Mouse (Mus musculus) forebrain, embryonic 15.5 days (tissue): ENCODE measurements at regions not wholly inside any gene's neighbourhood (a gene's known extent, or its start where the extent isn't known, plus 50 kb on each side); places are given as distances from the start of the nearest gene placed in this dataset.

ENCODE experiments used
- ATAC-seq: fragments of 200-750 bp; cut with Nextera tagmentation; replicated peaks from 2 replicates; pipeline ENCODE4 v1.8.0; 2017; ENCODE audit warnings: mild to moderate bottlenecking, moderate TSS enrichment, moderate library complexity
- H3K27ac ChIP-seq: fragments of 300-500 bp; sonication (generic); replicated peaks from 2 replicates; pipeline ENCODE4 v1.5.1; 2015; ENCODE audit warnings: mild to moderate bottlenecking, inconsistent platforms
- H3K27me3 ChIP-seq: fragments of 300-500 bp; sonication (generic); 2 replicates; pipeline ENCODE4 v1.6.1; 2015; ENCODE audit warnings: inconsistent platforms
- H3K36me3 ChIP-seq: fragments of 300-500 bp; sonication (generic); 2 replicates; pipeline ENCODE4 v1.6.1; 2015; ENCODE audit warnings: mild to moderate bottlenecking, inconsistent platforms
- H3K4me1 ChIP-seq: fragments of 300-500 bp; sonication (generic); 2 replicates; pipeline ENCODE4 v1.6.1; 2015; ENCODE audit warnings: inconsistent platforms
- H3K4me2 ChIP-seq: fragments of 300-500 bp; sonication (generic); replicated peaks from 2 replicates; pipeline ENCODE4 v1.6.1; 2015; ENCODE audit warnings: mild to moderate bottlenecking, inconsistent platforms
- H3K4me3 ChIP-seq: fragments of 300-500 bp; sonication (generic); 2 replicates; pipeline ENCODE4 v1.5.1; 2015; ENCODE audit warnings: mild to moderate bottlenecking, inconsistent platforms
- H3K9ac ChIP-seq: fragments of 300-500 bp; sonication (generic); replicated peaks from 2 replicates; pipeline ENCODE4 v1.6.1; 2015; ENCODE audit warnings: mild to moderate bottlenecking, inconsistent platforms
- H3K9me3 ChIP-seq: fragments of 300-500 bp; sonication (generic); 2 replicates; pipeline ENCODE4 v1.6.1; 2016; ENCODE audit warnings: inconsistent platforms
- WGBS: fragments of 180-500 bp; shearing (Covaris S2); methylation state at CpG from one replicate; pipeline ENCODE4 v1.1.7; 2015; ENCODE audit warnings: mixed read lengths; 5-methylcytosine and 5-hydroxymethylcytosine counted together

GRCm38 (mm10) chr15:69165482-69165801, 2664.7 kb upstream of the Lrrc6 start:
- H3K36me3 ChIP-seq: no peaks in the 10 kb centered on the region
- 68% methylated on average over 3 of the region's 3 CpGs for WGBS
- H3K4me2 ChIP-seq: no peak overlapping the region
- no peak overlapping the region for H3K9ac ChIP-seq
- no peaks in the 10 kb centered on the region for H3K9me3 ChIP-seq
- no peaks in the 10 kb centered on the region for H3K27me3 ChIP-seq
- no peak for ATAC-seq
- H3K27ac ChIP-seq: no peak overlapping the region
- H3K4me3 ChIP-seq: no peak overlapping the region
- 0 out of 2 replicates have a peak, but pooled peaks cover 3% of the 10 kb centered on the region for H3K4me1 ChIP-seq

GRCm38 (mm10) chr15:69164581-69165481, 2664.1 kb upstream of the Lrrc6 start:
- Histone ChIP-seq H3K27me3 (no peaks in the 10 kb centered on the region), H3K4me2 (no peak overlapping the region), H3K4me1 (0 out of 2 replicates have a peak, but pooled peaks cover 3% of the 10 kb centered on the region), H3K9me3 (no peaks in the 10 kb centered on the region), H3K36me3 (no peaks in the 10 kb centered on the region), H3K9ac (no peak overlapping the region), H3K27ac (no peak overlapping the region), H3K4me3 (no peak overlapping the region)
- ATAC-seq: peak; percentile 69
- whole genome bisulfite sequencing: 51% methylated on average over 7 of the region's 7 CpGs

- Histone ChIP-seq H3K27me3 (no peaks in the 10 kb centered on the region), H3K9me3 (no peaks in the 10 kb centered on the region), H3K36me3 (no peaks in the 10 kb centered on the region), H3K4me1 (0 out of 2 replicates have a peak, but pooled peaks cover 3% of the 10 kb centered on the region), H3K4me2 (no peak overlapping the region), H3K9ac (no peak overlapping the region), H3K4me3 (no peak overlapping the region), H3K27ac (no peak overlapping the region)
- no peak for ATAC-seq
- whole genome bisulfite sequencing: 71% methylated on average over 5 of the region's 5 CpGs
Measured at GRCm38 (mm10) chr15:69161036-69161435, 2660.3 kb upstream of the Lrrc6 start.

- no peak for ATAC-seq
- Histone ChIP-seq H3K9me3 (no peaks in the 10 kb centered on the region), H3K4me2 (no peak overlapping the region)
Measured at GRCm38 (mm10) chr15:69158124-69158523, 2657.4 kb upstream of the Lrrc6 start.

More at GRCm38 (mm10) chr15:69158124-69158523, 2657.4 kb upstream of the Lrrc6 start:
- Histone ChIP-seq H3K4me3 (no peak overlapping the region), H3K9ac (no peak overlapping the region), H3K27ac (no peak overlapping the region), H3K4me1 (no peaks in the 10 kb centered on the region), H3K36me3 (no peaks in the 10 kb centered on the region), H3K27me3 (no peaks in the 10 kb centered on the region)
- WGBS: 50% methylated on average over 5 of the region's 5 CpGs
